Mouse (Mus musculus): ENCODE measurements at regions not wholly inside any gene's neighbourhood (a gene's known extent, or its start where the extent isn't known, plus 50 kb on each side); places are given as distances from the start of the nearest gene placed in this dataset.

DNA sequence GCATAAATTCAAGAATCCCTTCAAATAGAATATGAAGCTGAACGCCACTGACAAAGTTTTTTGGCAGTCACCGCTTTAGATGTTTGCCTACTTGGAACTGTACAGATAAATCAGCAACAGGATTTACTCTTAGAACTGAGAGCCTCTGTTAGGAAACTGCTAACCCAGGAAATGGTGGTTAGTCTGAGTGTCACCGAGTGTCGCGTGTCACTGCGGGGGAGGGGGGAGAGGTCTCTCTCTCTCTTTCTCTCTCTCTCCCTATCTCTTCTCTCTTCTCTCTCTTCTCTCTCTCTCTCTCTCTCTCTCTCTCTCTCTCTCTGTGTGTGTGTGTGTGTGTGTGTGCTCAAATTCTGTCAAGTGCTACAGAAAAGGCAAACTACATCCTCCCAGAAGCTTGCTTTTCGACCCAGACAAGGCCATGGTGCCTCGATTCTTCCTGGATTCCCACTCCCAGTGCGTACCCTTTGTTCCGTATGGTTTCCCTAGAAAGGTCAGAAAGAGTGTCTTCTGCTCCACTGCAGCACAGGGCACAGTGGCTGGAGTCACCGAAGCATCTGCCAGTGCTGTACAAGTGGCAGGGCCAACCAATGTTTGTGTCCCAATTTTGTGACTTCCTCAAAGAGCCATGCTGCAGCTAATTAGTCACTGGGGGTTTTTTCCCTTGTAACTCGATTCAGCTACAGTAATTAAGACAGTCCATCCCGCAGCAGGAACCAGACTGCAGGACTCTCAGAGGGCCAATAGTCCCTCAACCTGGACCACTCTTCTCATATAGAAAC, 87.0 kb downstream of the Cog6 start:
- no peak for TF ChIP-seq POLR2A (IDR thresholded peaks at IDR 0.05; ENCODE audit: borderline replicate concordance, extremely low read depth, insufficient read depth, insufficient read length, poor library complexity, severe bottlenecking)
- TF ChIP-seq CTCF (IDR thresholded peaks at IDR 0.05; ENCODE audit: borderline replicate concordance, extremely low read depth, insufficient read depth, insufficient read length), result no peak
- no peak for DNase-seq (ENCODE audit: low read depth)

DNA sequence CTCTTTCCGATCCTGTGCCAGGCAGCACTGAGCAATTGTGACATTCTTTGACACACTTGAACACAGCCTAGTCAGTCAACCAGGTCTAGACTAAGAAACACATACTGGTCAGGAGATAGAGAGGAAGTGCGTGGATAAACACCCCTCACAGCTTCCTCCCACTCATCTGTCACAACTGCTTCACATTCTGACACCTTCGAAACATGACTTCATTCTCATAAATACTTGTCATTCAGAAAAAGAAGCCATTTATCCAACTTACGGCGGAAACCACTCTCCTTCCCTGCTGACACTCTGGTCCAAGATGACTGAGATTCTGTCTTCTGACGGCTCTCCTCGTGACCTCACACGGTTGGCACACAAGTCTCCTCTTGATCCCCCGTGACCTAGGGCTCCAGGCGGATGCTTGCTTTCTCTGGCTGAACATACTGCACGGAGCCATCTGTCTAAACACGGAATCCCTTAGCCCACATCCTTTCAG, 89.6 kb downstream of the Cog6 start:
- no peak for TF ChIP-seq POLR2A (IDR thresholded peaks at IDR 0.05; ENCODE audit: borderline replicate concordance, extremely low read depth, insufficient read depth, insufficient read length, poor library complexity, severe bottlenecking)
- no peak for TF ChIP-seq CTCF (IDR thresholded peaks at IDR 0.05; ENCODE audit: borderline replicate concordance, extremely low read depth, insufficient read depth, insufficient read length)
- DNase-seq (ENCODE audit: low read depth), result peak; percentile 54

DNA sequence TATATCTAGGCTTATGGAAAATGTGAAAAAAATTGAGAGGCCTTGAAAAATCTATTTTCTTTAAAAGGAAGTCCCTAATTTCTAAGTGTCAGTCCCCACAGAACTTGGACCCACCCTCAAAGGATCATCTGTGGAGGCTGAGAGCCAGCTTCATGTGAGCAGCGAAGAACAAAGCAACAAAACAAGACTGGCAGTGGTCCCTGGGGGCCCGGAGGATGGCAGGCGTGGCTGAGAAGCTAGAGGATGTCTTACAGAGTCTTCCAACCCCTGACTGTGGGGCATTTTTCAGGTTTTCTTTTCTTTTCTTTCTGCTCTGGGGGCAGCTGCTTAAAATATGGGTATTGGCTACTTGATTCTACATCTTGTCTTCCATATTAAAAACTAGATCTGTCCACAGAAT, 90.5 kb downstream of the Cog6 start:
- peak; percentile 39 for DNase-seq (ENCODE audit: low read depth)
- TF ChIP-seq CTCF (IDR thresholded peaks at IDR 0.05; ENCODE audit: borderline replicate concordance, extremely low read depth, insufficient read depth, insufficient read length) (no peak), POLR2A (IDR thresholded peaks at IDR 0.05; ENCODE audit: borderline replicate concordance, extremely low read depth, insufficient read depth, insufficient read length, poor library complexity, severe bottlenecking) (no peak)

DNA sequence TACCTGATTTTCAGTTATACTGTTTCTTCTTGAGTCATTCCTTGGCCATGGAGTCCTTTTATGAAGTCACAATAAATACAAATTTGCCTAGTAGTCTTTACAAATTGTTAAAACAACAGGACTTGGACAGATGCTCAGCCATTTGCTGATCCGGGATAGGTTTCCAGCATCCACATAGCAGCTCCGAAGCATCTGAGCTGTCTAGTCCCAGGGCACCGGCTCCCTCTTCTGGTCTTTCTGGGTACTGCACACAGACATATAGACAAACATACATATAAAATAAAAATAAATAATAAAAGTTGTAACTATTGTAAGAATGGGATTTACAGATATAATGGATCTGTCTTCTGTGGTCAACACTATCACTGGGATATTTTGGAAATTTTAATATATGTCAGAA, 91.8 kb downstream of the Cog6 start:
- DNase-seq (ENCODE audit: low read depth), result peak; percentile 21
- peak; percentile 52; the same call in 1 of the 2 replicates for TF ChIP-seq CTCF (IDR thresholded peaks at IDR 0.05; ENCODE audit: borderline replicate concordance, extremely low read depth, insufficient read depth, insufficient read length)
- no peak for TF ChIP-seq POLR2A (IDR thresholded peaks at IDR 0.05; ENCODE audit: borderline replicate concordance, extremely low read depth, insufficient read depth, insufficient read length, poor library complexity, severe bottlenecking)

DNA sequence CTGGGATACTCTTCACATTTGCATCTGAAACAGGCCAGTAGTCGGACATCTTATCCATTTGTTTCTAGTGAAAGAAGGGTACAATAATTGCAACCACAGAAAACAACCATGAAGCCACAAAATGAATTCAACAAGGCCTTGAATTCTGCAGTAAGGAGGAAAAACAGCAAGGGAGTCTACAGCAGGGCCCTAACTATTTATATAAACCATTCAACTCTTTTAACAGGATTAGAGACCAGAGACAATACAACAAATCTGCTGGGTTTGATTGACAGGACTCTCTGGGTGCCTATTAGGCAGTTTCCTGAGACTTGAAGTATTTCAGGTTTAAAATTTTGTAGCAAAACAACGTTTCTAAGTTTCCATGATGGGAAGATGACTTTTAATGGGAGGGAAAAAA, 92.4 kb downstream of the Cog6 start:
- TF ChIP-seq POLR2A (IDR thresholded peaks at IDR 0.05; ENCODE audit: borderline replicate concordance, extremely low read depth, insufficient read depth, insufficient read length, poor library complexity, severe bottlenecking), result no peak
- no peak for TF ChIP-seq CTCF (IDR thresholded peaks at IDR 0.05; ENCODE audit: borderline replicate concordance, extremely low read depth, insufficient read depth, insufficient read length)
- DNase-seq (ENCODE audit: low read depth), result no peak

DNA sequence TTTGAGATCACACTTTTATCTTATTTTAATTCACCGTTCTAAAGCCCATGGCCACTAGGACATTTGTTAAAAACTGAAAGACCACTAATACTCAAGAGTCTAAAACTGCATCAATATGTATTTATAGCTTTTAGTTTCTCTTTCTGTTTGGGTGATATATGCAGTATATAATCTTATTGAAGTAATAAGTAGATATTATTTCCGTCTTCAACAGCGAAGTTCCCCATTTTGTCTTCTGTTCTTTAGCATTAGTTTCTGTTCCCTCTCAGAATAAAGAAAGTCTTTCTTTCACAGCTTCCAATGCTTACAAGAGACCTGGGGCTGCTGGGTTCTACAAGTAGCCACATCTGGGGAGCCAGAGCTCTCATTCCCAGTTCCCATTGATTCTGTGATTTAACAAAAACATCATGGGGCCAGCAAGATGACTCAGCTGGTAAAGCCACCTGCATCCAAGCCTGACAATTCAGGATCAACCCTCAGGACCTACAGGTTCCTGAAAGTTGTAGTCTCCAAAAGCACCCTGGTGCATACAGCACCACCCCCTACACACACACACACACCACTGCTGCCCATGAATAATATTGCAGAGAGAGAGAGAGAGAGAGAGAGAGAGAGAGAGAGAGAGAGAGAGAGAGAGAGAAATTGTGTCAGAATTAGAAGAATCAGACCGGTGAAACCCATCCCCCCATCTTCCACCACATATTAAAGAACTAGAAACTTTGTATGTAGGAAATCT, 93.0 kb downstream of the Cog6 start:
- DNase-seq (ENCODE audit: low read depth), result no peak
- TF ChIP-seq POLR2A (IDR thresholded peaks at IDR 0.05; ENCODE audit: borderline replicate concordance, extremely low read depth, insufficient read depth, insufficient read length, poor library complexity, severe bottlenecking) (no peak), CTCF (IDR thresholded peaks at IDR 0.05; ENCODE audit: borderline replicate concordance, extremely low read depth, insufficient read depth, insufficient read length) (no peak)

DNA sequence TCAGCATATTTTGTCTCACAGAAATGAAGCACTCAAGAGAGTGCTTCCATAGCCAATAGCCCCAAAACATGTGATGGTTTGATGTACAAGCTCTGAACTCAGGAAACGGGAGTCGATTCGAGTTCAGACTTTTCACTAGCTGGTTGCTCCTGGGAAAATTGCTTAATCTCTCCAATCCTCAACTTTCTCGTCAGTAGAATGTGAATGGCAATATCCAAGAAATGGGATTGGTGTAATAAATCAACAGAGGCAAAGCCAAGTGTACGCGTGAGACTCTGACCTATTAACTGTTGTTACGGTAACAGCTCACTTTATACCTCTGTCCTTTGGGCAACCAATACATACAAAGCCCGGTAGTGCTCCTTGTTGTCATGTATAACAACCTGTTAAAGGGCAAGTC, 94.6 kb downstream of the Cog6 start:
- DNase-seq (ENCODE audit: low read depth), result no peak
- no peak for TF ChIP-seq CTCF (IDR thresholded peaks at IDR 0.05; ENCODE audit: borderline replicate concordance, extremely low read depth, insufficient read depth, insufficient read length)
- TF ChIP-seq POLR2A (IDR thresholded peaks at IDR 0.05; ENCODE audit: borderline replicate concordance, extremely low read depth, insufficient read depth, insufficient read length, poor library complexity, severe bottlenecking), result no peak

DNA sequence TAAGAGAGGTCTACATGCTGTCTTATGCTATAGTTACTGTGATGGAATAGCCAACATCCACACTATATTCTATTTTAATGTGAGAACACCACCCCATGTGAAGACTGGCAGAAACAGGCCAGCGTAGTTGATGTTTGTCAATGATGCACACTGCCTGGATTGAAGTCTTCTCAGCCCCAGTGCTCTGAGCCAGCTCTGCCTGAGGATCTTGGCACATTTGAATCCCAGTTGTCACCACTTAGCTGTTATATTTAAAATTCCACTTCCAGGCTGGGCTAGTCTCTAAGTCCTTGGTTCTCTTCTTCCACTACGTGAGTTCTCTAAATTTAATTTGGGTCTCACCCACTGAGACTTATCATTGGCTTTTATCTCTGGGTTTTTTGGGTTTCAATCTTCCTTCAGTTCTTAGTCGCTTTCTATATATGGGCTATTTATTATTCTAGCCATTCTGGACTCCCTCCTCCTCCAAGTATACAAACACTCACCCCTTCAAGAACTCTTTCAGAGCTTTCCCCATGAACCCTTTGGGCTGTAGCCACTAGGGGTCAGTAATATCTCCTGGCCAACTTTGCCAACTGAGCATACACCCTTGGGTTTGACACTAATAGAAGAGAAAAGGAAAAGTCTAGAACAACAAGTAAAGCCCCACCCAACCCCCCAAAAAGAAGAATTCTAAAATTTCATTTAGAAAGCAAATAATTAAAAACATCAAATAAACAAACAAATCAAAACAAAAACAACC, 110.0 kb downstream of the Cog6 start:
- TF ChIP-seq CTCF (IDR thresholded peaks at IDR 0.05; ENCODE audit: borderline replicate concordance, extremely low read depth, insufficient read depth, insufficient read length), result peak; percentile 34; the same call in 1 of the 2 replicates
- TF ChIP-seq POLR2A (IDR thresholded peaks at IDR 0.05; ENCODE audit: borderline replicate concordance, extremely low read depth, insufficient read depth, insufficient read length, poor library complexity, severe bottlenecking), result no peak

DNA sequence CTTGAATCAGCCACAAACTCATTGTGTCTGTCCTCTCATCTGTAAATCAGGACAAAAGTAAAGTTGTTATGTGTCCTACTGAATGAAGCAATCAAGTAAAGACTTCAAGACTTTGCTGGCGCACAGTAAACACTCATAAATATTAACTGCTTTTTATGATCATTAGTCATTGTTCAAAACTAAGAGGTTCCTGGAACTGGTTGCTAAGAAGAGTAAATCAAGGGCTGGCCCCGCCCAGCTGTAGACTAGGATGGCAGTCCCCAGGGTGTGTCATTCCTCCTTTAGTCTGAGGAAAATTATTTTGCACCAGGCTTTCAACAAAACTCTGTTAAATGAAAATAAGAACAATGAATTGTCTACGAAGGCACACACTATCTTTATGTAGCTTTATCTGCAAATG, 113.0 kb downstream of the Cog6 start:
- no peak for TF ChIP-seq POLR2A (IDR thresholded peaks at IDR 0.05; ENCODE audit: borderline replicate concordance, extremely low read depth, insufficient read depth, insufficient read length, poor library complexity, severe bottlenecking)
- TF ChIP-seq CTCF (IDR thresholded peaks at IDR 0.05; ENCODE audit: borderline replicate concordance, extremely low read depth, insufficient read depth, insufficient read length), result no peak
- no peak for DNase-seq (ENCODE audit: low read depth)

More for the DNA sequence above, 110.0 kb downstream of the Cog6 start:
- DNase-seq (ENCODE audit: low read depth), result no peak

DNA sequence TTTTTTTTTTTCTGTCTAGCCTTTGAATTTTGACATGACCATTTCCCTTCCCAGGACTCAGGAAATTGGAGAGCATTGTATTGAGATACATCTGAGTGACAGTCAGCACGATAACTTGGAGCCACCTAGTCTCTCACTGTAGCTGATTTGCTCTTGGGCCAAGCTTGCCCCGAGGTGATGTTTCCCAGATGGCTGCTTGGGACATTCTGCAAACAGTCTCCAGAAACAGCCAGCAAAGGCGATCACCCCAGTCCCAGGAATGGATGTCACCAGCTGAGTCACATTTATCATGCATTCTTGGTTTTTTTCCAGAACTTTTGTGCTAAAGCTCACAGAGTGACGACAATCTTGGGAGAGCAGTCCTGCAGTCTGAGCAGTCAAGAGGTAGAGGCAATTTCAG, 119.4 kb downstream of the Cog6 start:
- TF ChIP-seq CTCF (IDR thresholded peaks at IDR 0.05; ENCODE audit: borderline replicate concordance, extremely low read depth, insufficient read depth, insufficient read length) (no peak), POLR2A (IDR thresholded peaks at IDR 0.05; ENCODE audit: borderline replicate concordance, extremely low read depth, insufficient read depth, insufficient read length, poor library complexity, severe bottlenecking) (no peak)

DNA sequence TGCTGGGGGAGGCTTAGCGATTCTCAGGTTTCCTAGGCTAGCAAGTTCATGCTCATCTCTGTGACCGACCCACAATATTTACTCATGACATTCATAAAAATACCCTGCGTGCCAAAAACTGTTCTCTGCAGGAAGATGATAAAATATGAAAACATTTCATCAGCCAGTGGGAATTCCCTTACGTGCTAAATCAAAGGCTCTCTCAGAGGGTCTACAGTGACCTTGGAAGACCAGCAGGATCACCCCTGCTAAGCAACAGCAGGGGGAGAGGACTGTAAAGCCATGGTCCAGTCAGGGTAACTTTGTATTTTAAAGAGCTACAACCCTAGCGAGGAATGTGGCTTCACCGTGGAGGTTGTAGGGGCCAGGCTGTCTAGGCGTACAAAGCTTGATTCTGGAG, 120.6 kb downstream of the Cog6 start:
- TF ChIP-seq POLR2A (IDR thresholded peaks at IDR 0.05; ENCODE audit: borderline replicate concordance, extremely low read depth, insufficient read depth, insufficient read length, poor library complexity, severe bottlenecking) (no peak), CTCF (IDR thresholded peaks at IDR 0.05; ENCODE audit: borderline replicate concordance, extremely low read depth, insufficient read depth, insufficient read length) (no peak)
- peak; percentile 23 for DNase-seq (ENCODE audit: low read depth)

More for the DNA sequence above, 119.4 kb downstream of the Cog6 start:
- no peak for DNase-seq (ENCODE audit: low read depth)
